Mouse (Mus musculus): Measurements from ENCODE around the gene Smim26. TPM values are rescaled to one million over a fixed set of nuclear protein-coding genes. Genes with fewer than 3 reads are reported as not detected.

The Smim26 gene
- polyA plus RNA-seq, 1 experiment from 2014 or later = 45.9 TPM

DNA sequence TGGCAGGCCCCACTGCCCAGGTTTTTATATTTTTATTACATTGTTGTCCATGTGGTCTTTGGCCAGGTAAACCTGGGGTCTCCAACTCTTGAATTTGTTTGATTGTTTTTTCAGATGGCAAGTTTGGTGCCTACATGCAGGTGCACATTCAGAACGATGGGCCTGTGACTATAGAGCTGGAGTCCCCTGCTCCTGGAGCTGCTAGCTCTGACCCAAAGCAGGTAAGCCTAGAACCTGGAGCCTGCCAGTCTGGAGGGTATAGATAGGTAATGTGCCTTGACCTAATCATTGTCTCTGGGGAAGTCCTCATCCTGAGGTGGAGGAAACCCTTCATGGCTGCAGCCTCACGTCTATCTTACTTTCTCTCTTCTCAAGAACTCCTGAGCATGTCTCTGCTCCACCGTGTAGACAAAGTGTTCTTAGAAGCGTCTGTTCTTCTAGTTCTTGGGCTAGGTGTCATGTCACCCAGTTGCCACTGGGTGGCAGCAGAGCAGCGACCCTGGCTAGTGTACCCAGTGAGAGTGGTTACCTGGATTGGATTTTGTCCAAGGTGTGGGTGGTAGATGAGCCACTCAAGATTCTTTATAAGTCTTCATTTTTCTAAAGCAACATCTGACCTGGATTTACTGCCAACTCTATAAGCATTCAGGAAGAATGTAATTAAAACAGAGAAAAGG, 41.9 kb downstream of the Smim26 start:
- DNase-seq (ENCODE audit: low read depth, low spot score) (no peak), ATAC-seq (peak; percentile 72)
- H3K27me3 ChIP-seq = no peaks in the 10 kb centered on the region
- TF ChIP-seq CTCF (IDR thresholded peaks at IDR 0.05) = peak; percentile 90
- ChIA-PET CTCF (interaction anchor here (0.7 to 1.4 kb wide), 8 partner anchors 9 to 952 kb away, joined by 3 to 5 read pairs (median 3); no protein-coding TSS in a partner anchor), POLR2A (interaction anchor here (0.6 to 0.9 kb wide), 2 partner anchors 13 to 471 kb away, joined by 3 to 4 read pairs; no protein-coding TSS in a partner anchor)
- in situ Hi-C loops (cut with MboI; ENCODE audit: low pct_unique_long_range_greater_than_20kb) = loop anchor here (5.0 to 25.0 kb wide), 3 partner anchors 527 to 952 kb away; no protein-coding TSS in a partner anchor

DNA sequence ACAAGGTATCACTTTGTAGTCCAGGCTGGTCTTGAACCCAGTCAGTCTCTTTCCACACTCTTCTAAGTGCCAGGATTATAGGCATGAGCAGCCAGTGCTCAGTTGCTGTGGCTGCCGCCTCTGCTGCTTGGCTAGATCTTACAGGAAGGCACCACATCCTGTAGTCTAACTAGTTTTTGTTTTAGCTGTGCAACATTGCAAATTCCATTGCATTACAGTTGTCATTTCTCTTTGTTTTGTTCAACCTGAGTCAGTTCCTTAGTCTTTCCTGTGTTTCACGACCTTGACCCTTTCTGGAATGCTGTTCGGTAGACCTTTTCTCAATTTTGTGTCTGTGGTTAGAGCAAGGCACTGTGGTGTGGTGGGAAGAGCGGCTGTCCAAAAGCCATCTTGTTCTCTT, 43.4 kb downstream of the Smim26 start:
- in situ Hi-C loops (cut with MboI; ENCODE audit: low pct_unique_long_range_greater_than_20kb) = loop anchor here (5.0 to 25.0 kb wide), 3 partner anchors 525 to 950 kb away; no protein-coding TSS in a partner anchor
- H3K27me3 ChIP-seq = no peaks in the 10 kb centered on the region
- CTCF ChIA-PET = interaction anchor here (1.1 to 1.4 kb wide), 2 partner anchors 13 to 951 kb away, joined by 4 read pairs; no protein-coding TSS in a partner anchor
- DNase-seq (ENCODE audit: low read depth, low spot score) (no peak), ATAC-seq (no peak)
- TF ChIP-seq CTCF (IDR thresholded peaks at IDR 0.05) = no peak
- POLR2A ChIA-PET = interaction anchor here (0.7 kb wide), 1 partner anchor 45 kb away, joined by 5 read pairs; no protein-coding TSS in a partner anchor

DNA sequence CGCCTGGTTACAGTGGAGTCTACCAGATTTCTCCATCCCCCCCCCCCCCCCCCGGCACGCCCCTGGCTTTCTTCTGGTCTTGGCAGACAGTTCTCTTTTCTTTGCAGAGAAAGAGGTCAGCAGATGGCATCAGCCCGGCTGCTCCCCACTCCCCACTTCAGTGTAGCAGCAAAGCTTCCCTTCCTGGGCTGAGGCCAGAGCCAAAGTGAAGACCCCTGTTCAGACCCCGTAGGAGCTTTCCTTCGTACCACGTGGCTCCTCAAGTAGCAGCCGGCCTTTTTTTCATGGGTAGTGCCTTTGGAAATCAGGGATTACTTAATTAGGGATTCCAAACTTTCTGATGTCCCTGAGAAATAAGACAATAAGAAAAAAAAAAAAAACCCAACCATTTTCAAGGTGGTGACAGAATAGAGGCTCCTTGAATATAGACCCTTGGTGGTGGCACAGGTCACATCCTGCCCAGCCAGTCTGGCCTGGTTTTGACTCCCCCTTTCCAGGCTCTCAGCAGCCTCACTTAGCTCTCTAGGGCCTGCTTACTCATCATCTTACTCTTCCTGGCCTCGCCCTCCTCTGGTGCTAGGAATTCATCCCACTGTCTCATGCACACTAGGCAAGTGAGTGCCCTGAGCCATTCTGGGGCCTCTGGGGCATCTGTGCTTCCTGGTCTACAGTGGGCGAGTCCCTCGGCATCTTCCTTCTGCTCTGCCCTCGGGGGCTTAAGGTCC, 44.0 kb downstream of the Smim26 start:
- ChIA-PET CTCF (no interaction called here), POLR2A (interaction anchor here (0.7 kb wide), 1 partner anchor 45 kb away, joined by 5 read pairs; no protein-coding TSS in a partner anchor)
- no peaks in the 10 kb centered on the region for H3K27me3 ChIP-seq
- TF ChIP-seq CTCF (IDR thresholded peaks at IDR 0.05) = no peak
- in situ Hi-C loops (cut with MboI; ENCODE audit: low pct_unique_long_range_greater_than_20kb) = loop anchor here (5.0 to 25.0 kb wide), 3 partner anchors 524 to 949 kb away; no protein-coding TSS in a partner anchor
- ATAC-seq (no peak), DNase-seq (ENCODE audit: low read depth, low spot score) (no peak)

DNA sequence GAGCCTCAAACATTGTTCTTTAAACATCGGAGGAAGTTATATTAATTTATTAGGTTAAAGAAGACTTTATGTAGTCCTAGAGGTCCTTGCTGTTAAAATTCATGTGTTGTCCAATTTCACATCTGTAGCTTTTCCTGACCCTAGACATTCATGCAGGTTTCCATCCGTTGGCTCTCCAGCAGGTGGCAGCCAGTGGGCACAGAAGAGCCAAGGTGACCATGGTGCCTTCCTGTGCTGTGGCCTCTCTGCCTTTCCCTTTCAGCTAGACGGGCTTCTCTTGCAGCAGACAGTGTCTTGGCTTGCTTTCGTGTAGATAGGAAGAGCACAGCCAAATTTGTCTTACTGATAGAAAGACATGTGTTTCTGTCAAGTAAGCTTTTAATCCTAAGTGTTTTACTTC, 44.9 kb downstream of the Smim26 start:
- peak; percentile 61 for TF ChIP-seq CTCF (IDR thresholded peaks at IDR 0.05)
- no peaks in the 10 kb centered on the region for H3K27me3 ChIP-seq
- DNase-seq (ENCODE audit: low read depth, low spot score) (no peak), ATAC-seq (no peak)
- POLR2A ChIA-PET = no interaction called here
- CTCF ChIA-PET = interaction anchor here (1.6 kb wide), 1 partner anchor 20 kb away, joined by 3 read pairs; no protein-coding TSS in a partner anchor
- in situ Hi-C loops (cut with MboI; ENCODE audit: low pct_unique_long_range_greater_than_20kb) = loop anchor here (5.0 to 25.0 kb wide), 3 partner anchors 524 to 949 kb away; no protein-coding TSS in a partner anchor

DNA sequence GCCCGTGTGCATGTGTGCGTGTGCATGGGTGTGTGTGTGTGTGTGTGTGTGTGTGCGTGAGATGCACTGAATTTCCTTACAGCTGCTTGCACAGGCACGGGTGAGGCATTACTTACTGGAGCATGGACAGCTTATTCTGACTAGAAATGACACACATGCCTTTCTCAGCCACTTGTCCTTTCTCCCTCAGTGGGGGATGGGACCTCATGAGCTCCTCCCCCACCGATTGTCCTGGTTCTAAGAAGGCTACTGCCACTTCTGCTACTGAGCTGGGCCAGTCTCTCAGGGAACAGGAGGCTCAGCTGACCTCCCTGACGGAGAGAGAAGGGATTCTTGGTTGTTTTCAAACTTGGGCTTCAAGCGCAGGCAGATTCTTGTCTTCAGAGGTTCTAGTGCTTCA, 46.2 kb downstream of the Smim26 start:
- no peak for TF ChIP-seq CTCF (IDR thresholded peaks at IDR 0.05)
- CTCF ChIA-PET = interaction anchor here (1.6 to 1.7 kb wide), 2 partner anchors 18 to 20 kb away, joined by 3 to 5 read pairs; no protein-coding TSS in a partner anchor
- POLR2A ChIA-PET = interaction anchor here (0.7 kb wide), 1 partner anchor 114 kb away, joined by 3 read pairs; no protein-coding TSS in a partner anchor
- no peak for DNase-seq (ENCODE audit: low read depth, low spot score)
- in situ Hi-C loops (cut with MboI; ENCODE audit: low pct_unique_long_range_greater_than_20kb) = loop anchor here (25.0 kb wide), 1 partner anchor 947 kb away; no protein-coding TSS in a partner anchor
- H3K27me3 ChIP-seq = no peaks in the 10 kb centered on the region
- ATAC-seq = no peak

DNA sequence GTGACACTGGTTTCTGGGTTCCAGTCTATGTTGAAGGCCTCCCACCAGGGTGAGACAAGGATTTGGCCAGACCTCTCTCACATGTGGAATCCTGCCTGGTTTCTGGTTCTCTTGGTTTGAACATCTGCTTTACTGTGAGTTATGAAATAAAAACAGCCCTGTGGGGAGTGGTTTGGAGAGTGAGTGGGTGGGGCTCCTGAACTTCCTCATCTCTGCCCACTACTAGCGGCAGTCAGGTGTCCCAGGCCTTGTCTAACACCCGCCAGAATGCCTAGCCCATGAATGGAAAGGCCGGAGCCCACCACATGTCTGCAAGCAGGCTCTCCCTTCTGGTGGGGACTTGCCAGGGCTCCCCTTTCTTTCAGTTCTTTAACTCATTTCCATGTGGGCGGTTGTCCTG, 48.1 kb downstream of the Smim26 start:
- ATAC-seq (no peak), DNase-seq (ENCODE audit: low read depth, low spot score) (no peak)
- TF ChIP-seq CTCF (IDR thresholded peaks at IDR 0.05) = no peak
- in situ Hi-C loops (cut with MboI; ENCODE audit: low pct_unique_long_range_greater_than_20kb) = loop anchor here (25.0 kb wide), 1 partner anchor 945 kb away; no protein-coding TSS in a partner anchor
- ChIA-PET POLR2A (no interaction called here), CTCF (interaction anchor here (1.7 kb wide), 1 partner anchor 19 kb away, joined by 5 read pairs; no protein-coding TSS in a partner anchor)
- H3K27me3 ChIP-seq = no peaks in the 10 kb centered on the region

Other genes with a start within 250 kb of the Smim26 start
- 35.8 TPM for gene Kat14, start 225.1 kb upstream of the Smim26 start, polyA plus RNA-seq (2021)
- gene Pet117, start 225.1 kb upstream of the Smim26 start, polyA plus RNA-seq (2021) = 0.24 TPM
- 3.6 TPM for gene Dzank1, start 66.6 kb upstream of the Smim26 start, polyA plus RNA-seq (2021)
- 19.8 TPM for gene Polr3f, start 66.3 kb upstream of the Smim26 start, polyA plus RNA-seq (2021)
- 65.2 TPM for gene Rbbp9, start 43.2 kb upstream of the Smim26 start, polyA plus RNA-seq (2021)
- 117 TPM for gene Sec23b, start 37.8 kb upstream of the Smim26 start, polyA plus RNA-seq (2021)
- gene Dtd1, start 5.8 kb downstream of the Smim26 start, polyA plus RNA-seq (2021) = 45.8 TPM
- gene Scp2d1, start 229.6 kb downstream of the Smim26 start, polyA plus RNA-seq (2021) = not detected

Data from Patski (cell line).